Mouse (Mus musculus): ENCODE measurements at regions not wholly inside any gene's neighbourhood (a gene's known extent, or its start where the extent isn't known, plus 50 kb on each side); places are given as distances from the start of the nearest gene placed in this dataset.

GRCm38 (mm10) chr3:63534141-63534540, 50.5 kb upstream of the Gm34302 start:
- Histone ChIP-seq H3K4me1 (no peaks in the 10 kb centered on the region), H3K4me3 (no peak overlapping the region), H3K27ac (no peak overlapping the region), H3K9ac (no peak overlapping the region), H3K27me3 (no peaks in the 10 kb centered on the region), H3K36me3 (ENCODE audit: poor library complexity, severe bottlenecking) (no peaks in the 10 kb centered on the region), H3K4me2 (no peak overlapping the region), H3K9me3 (replicated peaks) (no peaks in the 10 kb centered on the region)
- no peak for ATAC-seq
- 65% methylated on average over 2 of the region's 2 CpGs for WGBS

All from forebrain, embryonic 13.5 days (tissue).